Mouse (Mus musculus) CH12.LX (cell line): ENCODE data around the gene Ttll11. TPM values are rescaled to one million over a fixed set of nuclear protein-coding genes. Genes with fewer than 3 reads are reported as not detected.

ENCODE experiments used
- DNase-seq: peaks from one replicate; pipeline ENCODE4 v3.0.0-alpha.2; 2013; ENCODE audit errors: extremely low read depth
- H3K27ac ChIP-seq: 2 replicates; pipeline ENCODE4 v1.5.1; 2012; ENCODE audit warnings: low read depth, mild to moderate bottlenecking, control low read depth, moderate library complexity; ENCODE audit not compliant: insufficient read depth
- H3K27me3 ChIP-seq: replicated peaks from 2 replicates; pipeline ENCODE3; 2012; ENCODE audit warnings: inconsistent platforms
- H3K36me3 ChIP-seq, 2 experiments: replicated peaks in 1 of 2; 2 replicates each; pipeline versions ENCODE3 to v1.6.1; 2012; ENCODE audit warnings: inconsistent platforms in 1 of 2, low read length in 1 of 2, mild to moderate bottlenecking in 1 of 2, mixed read lengths in 1 of 2, moderate library complexity in 1 of 2; ENCODE audit not compliant: control insufficient read depth in 1 of 2, insufficient read depth in 1 of 2
- H3K4me1 ChIP-seq, 2 experiments: 2 replicates each; pipeline ENCODE4 v1.6.1; 2012; ENCODE audit warnings: inconsistent platforms in 1 of 2, moderate library complexity in 1 of 2; ENCODE audit not compliant: insufficient read depth in 2 of 2, control insufficient read depth in 1 of 2
- H3K4me2 ChIP-seq: 2 replicates; pipeline ENCODE4 v1.6.1; 2012; ENCODE audit warnings: low read depth, mild to moderate bottlenecking, control low read depth; ENCODE audit not compliant: poor library complexity, insufficient read depth, severe bottlenecking
- H3K4me3 ChIP-seq, 3 experiments: fragments of 150-350 bp in 1 of 3; sonication (generic) in 1 of 3; replicated peaks in 1 of 3; 2 replicates each; pipeline versions ENCODE3 to v1.5.1; 2011 to 2012; ENCODE audit warnings: low read depth in 2 of 3, low read length in 2 of 3, mild to moderate bottlenecking in 2 of 3, moderate library complexity in 2 of 3, control low read depth in 1 of 3, improper control_type of control experiment in 1 of 3, inconsistent platforms in 1 of 3, mixed read lengths in 1 of 3; ENCODE audit not compliant: poor library complexity in 1 of 3
- H3K79me2 ChIP-seq: replicated peaks from 2 replicates; pipeline ENCODE4 v1.6.1; 2012; ENCODE audit warnings: mild to moderate bottlenecking, moderate library complexity; ENCODE audit not compliant: control insufficient read depth, poor library complexity, insufficient read depth, severe bottlenecking; ENCODE audit errors: extremely low read depth
- H3K9ac ChIP-seq: 2 replicates; pipeline ENCODE4 v1.6.1; 2012; ENCODE audit warnings: low read depth, mild to moderate bottlenecking, control low read depth, moderate library complexity; ENCODE audit not compliant: insufficient read depth
- H3K9me3 ChIP-seq: replicated peaks from 2 replicates; pipeline ENCODE3; 2012; ENCODE audit warnings: low read length, inconsistent platforms, mixed read lengths
- BHLHE40 ChIP-seq: IDR thresholded peaks from 2 replicates; pipeline ENCODE4 v1.6.1; 2011; ENCODE audit warnings: mild to moderate bottlenecking, low read depth, low read length, improper control_type of control experiment
- CHD1 ChIP-seq: IDR thresholded peaks from 2 replicates; pipeline ENCODE4 v1.6.1; 2012; ENCODE audit warnings: low read depth, low read length, improper control_type of control experiment, inconsistent platforms
- CTCF ChIP-seq, 2 experiments: IDR thresholded peaks in 1 of 2; conservative IDR thresholded peaks in 1 of 2; 2 replicates each; pipeline ENCODE4 v1.5.1; 2011 to 2012; ENCODE audit warnings: low read depth in 2 of 2, low read length in 2 of 2, improper control_type of control experiment in 1 of 2, inconsistent platforms in 1 of 2, mild to moderate bottlenecking in 1 of 2, moderate library complexity in 1 of 2
- E2F4 ChIP-seq: IDR thresholded peaks from 2 replicates; pipeline ENCODE4 v1.6.1; 2011; ENCODE audit warnings: low read depth, low read length, improper control_type of control experiment; ENCODE audit not compliant: insufficient replicate concordance
- ELF1 ChIP-seq: IDR thresholded peaks from 2 replicates; pipeline ENCODE4 v1.6.1; 2014; ENCODE audit warnings: low read depth, mild to moderate bottlenecking, inconsistent platforms, low read length, improper control_type of control experiment
- ETS1 ChIP-seq: conservative IDR thresholded peaks from 2 replicates; pipeline ENCODE4 v1.6.1; 2012; ENCODE audit warnings: low read depth, mild to moderate bottlenecking, inconsistent platforms, low read length, improper control_type of control experiment, moderate library complexity
- MAZ ChIP-seq: IDR thresholded peaks from 2 replicates; pipeline ENCODE4 v1.6.1; 2012; ENCODE audit warnings: low read depth, mild to moderate bottlenecking, inconsistent platforms, low read length, improper control_type of control experiment, moderate library complexity
- MXI1 ChIP-seq: IDR thresholded peaks from 2 replicates; pipeline ENCODE4 v1.6.1; 2011; ENCODE audit warnings: mild to moderate bottlenecking, low read depth, low read length, improper control_type of control experiment
- NELFE ChIP-seq: IDR thresholded peaks from 2 replicates; pipeline ENCODE4 v1.6.1; 2011; ENCODE audit warnings: low read depth, low read length, improper control_type of control experiment
- NRF1 ChIP-seq: IDR thresholded peaks from 2 replicates; pipeline ENCODE4 v1.6.1; 2014; ENCODE audit warnings: low read depth, mild to moderate bottlenecking, inconsistent platforms, low read length, improper control_type of control experiment, moderate library complexity
- RCOR1 ChIP-seq: conservative IDR thresholded peaks from 2 replicates; pipeline ENCODE4 v1.6.1; 2012; ENCODE audit warnings: low read depth, mild to moderate bottlenecking, inconsistent platforms, low read length, improper control_type of control experiment
- TCF12 ChIP-seq: IDR thresholded peaks from 2 replicates; pipeline ENCODE4 v1.6.1; 2014; ENCODE audit warnings: low read depth, mild to moderate bottlenecking, inconsistent platforms, low read length, improper control_type of control experiment
- ZC3H11A ChIP-seq: IDR thresholded peaks from 2 replicates; pipeline ENCODE4 v1.6.1; 2012; ENCODE audit warnings: low read depth, mild to moderate bottlenecking, inconsistent platforms, low read length, improper control_type of control experiment
- ZKSCAN1 ChIP-seq: IDR thresholded peaks from 2 replicates; pipeline ENCODE4 v1.6.1; 2012; ENCODE audit warnings: low read depth, inconsistent platforms, low read length, improper control_type of control experiment, borderline replicate concordance
- ZNF384 ChIP-seq: IDR thresholded peaks from 2 replicates; pipeline ENCODE4 v1.6.1; 2012; ENCODE audit warnings: low read depth, low read length, improper control_type of control experiment, inconsistent platforms
- dilution Hi-C: fragments of 300-500 bp; cut with MboI; formaldehyde crosslinking; loops from 2 replicates; pipeline ENCODE4 v1.14.3; 2020; ENCODE audit warnings: low sequenced_read_pairs; ENCODE audit not compliant: extremely low pct_unique_long_range_greater_than_20kb, extremely low pct_ligation_motif_present
- in situ Hi-C: fragments of 300-500 bp; cut with MboI; formaldehyde crosslinking; loops from 3 replicates; pipeline ENCODE4 v1.14.3; 2019; ENCODE audit warnings: low sequenced_read_pairs, low pct_ligation_motif_present, low pct_unique_long_range_greater_than_20kb, mixed read lengths
- polyA plus RNA-seq: library from polyadenylated mRNA; unstranded; fragments of >175 nt; gene quantifications from 2 replicates; pipeline ENCODE4 v1.2.1, GENCODE M21; 2012; ENCODE audit warnings: low read depth; ENCODE audit not compliant: insufficient read length
- total RNA-seq, 2 experiments: library from RNA; depleted of rRNA; stranded (reverse); fragments of 300-350 nt in 1 of 2; fragments of >200 nt in 1 of 2; gene quantifications; 2 replicates each; pipeline ENCODE4 v1.2.3; 2012 to 2014

Gene Ttll11
- total and polyA plus RNA-seq, 3 experiments, result 0.04 to 0.31 (median 0.11) TPM

- no peak overlapping the region for H3K4me3 ChIP-seq
- no peak overlapping the region for H3K4me2 ChIP-seq
- no peaks in the 10 kb centered on the region for H3K79me2 ChIP-seq
- H3K9ac ChIP-seq, result no peak overlapping the region
- dilution Hi-C loops (no loop called here), in situ Hi-C loops (no loop called here)
- peaks cover 27 to 70% of the 10 kb centered on the region in 2 experiments for H3K4me1 ChIP-seq
- H3K9me3 ChIP-seq, result no peaks in the 10 kb centered on the region
- H3K27me3 ChIP-seq, result no peaks in the 10 kb centered on the region
- TF ChIP-seq TCF12 (no peak), ZNF384 (no peak), ZKSCAN1 (no peak), ELF1 (no peak), NRF1 (no peak), MAZ (no peak), CTCF (conservative IDR thresholded peaks at IDR 0.05 in 1 of 2, IDR thresholded peaks at IDR 0.05 in 1 of 2; ENCODE audit: low read depth in 2 of 2, low read length in 2 of 2) (no peak), ETS1 (no peak), MXI1 (no peak), RCOR1 (no peak), CHD1 (no peak), NELFE (no peak), E2F4 (no peak), ZC3H11A (no peak)
- no peak overlapping the region for H3K27ac ChIP-seq
- DNase-seq, result no peak
- no peaks in the 10 kb centered on the region for H3K36me3 ChIP-seq
These were observed 218.8 kb downstream of the Ttll11 start for GRCm38 (mm10) chr2:35760867-35761266.

- Histone ChIP-seq H3K27me3 (no peaks in the 10 kb centered on the region), H3K4me3 (no peak overlapping the region), H3K36me3 (no peaks in the 10 kb centered on the region), H3K4me1 (peaks cover 31 to 70% of the 10 kb centered on the region in 2 experiments), H3K9me3 (no peaks in the 10 kb centered on the region), H3K79me2 (no peaks in the 10 kb centered on the region), H3K4me2 (no peak overlapping the region), H3K9ac (no peak overlapping the region), H3K27ac (no peak overlapping the region)
- dilution Hi-C loops, result no loop called here
- DNase-seq, result no peak
- TF ChIP-seq ETS1, result no peak
- TF ChIP-seq BHLHE40, result no peak
- no peak for TF ChIP-seq NRF1
- no peak for TF ChIP-seq ZKSCAN1
- in situ Hi-C loops, result no loop called here
These were observed 219.4 kb downstream of the Ttll11 start for GRCm38 (mm10) chr2:35760352-35760751.
